Mouse (Mus musculus) MEL (cell line): ENCODE data around the gene Tlr12. TPM values are rescaled to one million over a fixed set of nuclear protein-coding genes. Genes with fewer than 3 reads are reported as not detected.
"Not testable (repeated sequence)": the region's sequence is repeated elsewhere in the genome, so short reads cannot be mapped to it uniquely, and the experiment has no call there.

ENCODE experiments used
- DNase-seq: peaks from one replicate; pipeline ENCODE4 v3.0.0; 2011; ENCODE audit warnings: low read depth, low spot score
- H3K27ac ChIP-seq: 2 replicates; pipeline ENCODE4 v1.5.1; 2012; ENCODE audit warnings: low read depth, mild to moderate bottlenecking, control low read depth, low read length, moderate library complexity; ENCODE audit not compliant: control insufficient read depth
- H3K27me3 ChIP-seq, 2 experiments: fragments of 150-350 bp in 1 of 2; sonication (generic) in 1 of 2; 2 replicates each; pipeline ENCODE4 v1.6.1; 2012; ENCODE audit warnings: low read length in 2 of 2, mild to moderate bottlenecking in 2 of 2, improper control_type of control experiment in 1 of 2, moderate library complexity in 1 of 2; ENCODE audit not compliant: insufficient read depth in 2 of 2, control insufficient read depth in 1 of 2
- H3K36me3 ChIP-seq, 2 experiments: 2 replicates each; pipeline ENCODE4 v1.6.1; 2012 to 2014; ENCODE audit warnings: low read length in 2 of 2, improper control_type of control experiment in 1 of 2, inconsistent platforms in 1 of 2, mild to moderate bottlenecking in 1 of 2; ENCODE audit not compliant: insufficient read depth in 2 of 2, control insufficient read depth in 1 of 2
- H3K4me1 ChIP-seq, 2 experiments: fragments of 150-350 bp in 1 of 2; sonication (generic) in 1 of 2; 2 replicates each; pipeline ENCODE4 v1.6.1; 2012; ENCODE audit warnings: low read length in 2 of 2, improper control_type of control experiment in 1 of 2, mild to moderate bottlenecking in 1 of 2; ENCODE audit not compliant: insufficient read depth in 2 of 2, control insufficient read depth in 1 of 2
- H3K4me3 ChIP-seq, 2 experiments: fragments of 150-350 bp in 1 of 2; sonication (generic) in 1 of 2; 2 replicates each; pipeline ENCODE4 v1.5.1; 2012; ENCODE audit warnings: low read depth in 2 of 2, low read length in 2 of 2, mild to moderate bottlenecking in 2 of 2, moderate library complexity in 2 of 2, control low read depth in 1 of 2, improper control_type of control experiment in 1 of 2; ENCODE audit not compliant: control insufficient read depth in 1 of 2, insufficient read depth in 1 of 2
- H3K79me2 ChIP-seq: 2 replicates; pipeline ENCODE4 v1.6.1; 2012; ENCODE audit warnings: mild to moderate bottlenecking, low read length, moderate library complexity; ENCODE audit not compliant: control insufficient read depth, poor library complexity, insufficient read depth
- H3K9ac ChIP-seq: 2 replicates; pipeline ENCODE4 v1.6.1; 2012; ENCODE audit warnings: low read depth, mild to moderate bottlenecking, control low read depth, low read length, moderate library complexity; ENCODE audit not compliant: control insufficient read depth, poor library complexity, severe bottlenecking
- H3K9me3 ChIP-seq: fragments of 150-350 bp; sonication (generic); replicated peaks from 2 replicates; pipeline ENCODE4 v1.6.1; 2012; ENCODE audit warnings: mild to moderate bottlenecking, low read length, improper control_type of control experiment, moderate library complexity; ENCODE audit not compliant: insufficient read depth
- BHLHE40 ChIP-seq: IDR thresholded peaks from 2 replicates; pipeline ENCODE4 v1.6.1; 2012; ENCODE audit warnings: low read depth, mild to moderate bottlenecking, inconsistent platforms, low read length, improper control_type of control experiment, borderline replicate concordance
- CHD2 ChIP-seq: IDR thresholded peaks from 2 replicates; pipeline ENCODE4 v1.6.1; 2011; ENCODE audit warnings: low read length, improper control_type of control experiment
- EP300 ChIP-seq, 2 experiments: IDR thresholded peaks; 2 replicates each; pipeline ENCODE4 v1.6.1; 2011; ENCODE audit warnings: improper control_type of control experiment in 2 of 2, low read length in 2 of 2, low read depth in 1 of 2, mild to moderate bottlenecking in 1 of 2
- ETS1 ChIP-seq: IDR thresholded peaks from 2 replicates; pipeline ENCODE4 v1.6.1; 2012; ENCODE audit warnings: low read depth, mild to moderate bottlenecking, inconsistent platforms, low read length, improper control_type of control experiment, moderate library complexity
- MAFK ChIP-seq: IDR thresholded peaks from 2 replicates; pipeline ENCODE4 v1.6.1; 2011; ENCODE audit warnings: low read depth, mild to moderate bottlenecking, low read length, improper control_type of control experiment, borderline replicate concordance
- MAX ChIP-seq: IDR thresholded peaks from 2 replicates; pipeline ENCODE4 v1.6.1; 2011; ENCODE audit warnings: low read length, improper control_type of control experiment
- MEF2A ChIP-seq: IDR thresholded peaks from 2 replicates; pipeline ENCODE4 v1.6.1; 2014; ENCODE audit warnings: low read depth, mild to moderate bottlenecking, inconsistent platforms, low read length, improper control_type of control experiment; ENCODE audit not compliant: poor library complexity, insufficient replicate concordance, severe bottlenecking; ENCODE audit errors: extremely low read depth
- NRF1 ChIP-seq: IDR thresholded peaks from 2 replicates; pipeline ENCODE4 v1.6.1; 2014; ENCODE audit warnings: low read depth, mild to moderate bottlenecking, inconsistent platforms, low read length, improper control_type of control experiment, moderate library complexity; ENCODE audit not compliant: poor library complexity, insufficient read depth, severe bottlenecking
- POLR2AphosphoS2 ChIP-seq: IDR thresholded peaks from 2 replicates; pipeline ENCODE4 v1.6.1; 2011; ENCODE audit warnings: low read length, improper control_type of control experiment
- POLR2AphosphoS5 ChIP-seq: IDR thresholded peaks from 2 replicates; pipeline ENCODE4 v1.6.1; 2012; ENCODE audit warnings: low read depth, borderline replicate concordance, mild to moderate bottlenecking, inconsistent platforms, low read length, moderate library complexity, mixed read lengths
- RAD21 ChIP-seq: IDR thresholded peaks from 2 replicates; pipeline ENCODE4 v1.6.1; 2011; ENCODE audit warnings: mild to moderate bottlenecking, low read depth, low read length, improper control_type of control experiment
- SMC3 ChIP-seq: IDR thresholded peaks from 2 replicates; pipeline ENCODE4 v1.6.1; 2011; ENCODE audit warnings: low read depth, low read length, improper control_type of control experiment
- TCF12 ChIP-seq: IDR thresholded peaks from 2 replicates; pipeline ENCODE4 v1.6.1; 2014; ENCODE audit warnings: low read depth, mild to moderate bottlenecking, inconsistent platforms, low read length, improper control_type of control experiment, moderate library complexity
- USF1 ChIP-seq: IDR thresholded peaks from 2 replicates; pipeline ENCODE4 v1.6.1; 2014; ENCODE audit warnings: low read depth, mild to moderate bottlenecking, inconsistent platforms, low read length, improper control_type of control experiment, moderate library complexity
- polyA plus RNA-seq, 2 experiments: library from polyadenylated mRNA; stranded (reverse) in 1 of 2; unstranded in 1 of 2; fragments of >175 nt in 1 of 2; fragments of >200 nt in 1 of 2; gene quantifications; 2 replicates each; pipeline versions ENCODE4 v1.2.1 to v1.2.4; 2012; ENCODE audit warnings: low replicate concordance in 2 of 2, low read depth in 1 of 2; ENCODE audit not compliant: insufficient read length in 2 of 2, insufficient read depth in 1 of 2, missing spikeins in 1 of 2
- total RNA-seq: library from RNA; depleted of rRNA; stranded (reverse); fragments of 300-350 nt; gene quantifications from 2 replicates; pipeline ENCODE4 v1.2.3, GENCODE M21; 2012; rRNA removed

Tlr12 gene
- total RNA-seq (not detected in 2 replicates), polyA plus RNA-seq (not detected)

GRCm38 (mm10) chr4:128618246-128618911 is at the start of gene Tlr12:
TSS of gene Tlr12 (minus strand) at chr4:128618619.
- H3K9me3 ChIP-seq = no peaks in the 10 kb centered on the region
- no peaks in the 10 kb centered on the region for H3K79me2 ChIP-seq
- H3K27me3 ChIP-seq = no peaks in the 10 kb centered on the region
- TF ChIP-seq CHD2 (no peak), MEF2A (no peak), MAFK (no peak), MAX (no peak), ETS1 (no peak), RAD21 (no peak), USF1 (no peak), POLR2AphosphoS5 (no peak), BHLHE40 (no peak), POLR2AphosphoS2 (no peak), TCF12 (no peak), SMC3 (no peak), NRF1 (no peak), EP300 (IDR thresholded peaks at IDR 0.05; ENCODE audit: low read depth in 1 of 2, low read length in 2 of 2) (no peak)
- H3K4me3 ChIP-seq = no peak within 1 kb of the TSS
- H3K36me3 ChIP-seq = no peaks in the 10 kb centered on the region
- no peak within 1 kb of the TSS for H3K9ac ChIP-seq
- DNase-seq = no peak
- H3K27ac ChIP-seq = no peak within 1 kb of the TSS
- no peaks in the 10 kb centered on the region; a peak in 1 of 4 replicates for H3K4me1 ChIP-seq

- H3K9ac ChIP-seq, H3K4me1 ChIP-seq, H3K36me3 ChIP-seq, H3K27ac ChIP-seq, H3K4me3 ChIP-seq, H3K79me2 ChIP-seq, DNase-seq, H3K9me3 ChIP-seq: not testable (repeated sequence)
- H3K27me3 ChIP-seq = peaks cover 11 to 21% of the 10 kb centered on the region in 2 experiments
These were observed 48.8 kb upstream of the Tlr12 start for GRCm38 (mm10) chr4:128667195-128667594.

- not testable (repeated sequence) for H3K9me3 ChIP-seq, H3K4me3 ChIP-seq, H3K27ac ChIP-seq, H3K36me3 ChIP-seq, H3K79me2 ChIP-seq, H3K9ac ChIP-seq, DNase-seq, H3K4me1 ChIP-seq
- H3K27me3 ChIP-seq = peaks cover 13 to 17% of the 10 kb centered on the region in 2 experiments
These were observed 47.9 kb upstream of the Tlr12 start for GRCm38 (mm10) chr4:128666362-128666761.
